Mouse (Mus musculus) kidney, postnatal 14 days (tissue): ENCODE data around the gene Cyp2c29.
"Not testable (repeated sequence)": the region's sequence is repeated elsewhere in the genome, so short reads cannot be mapped to it uniquely, and the experiment has no call there.

Experiments used
- DNase-seq: peaks from one replicate; pipeline ENCODE4 v3.0.0; 2022; ENCODE audit warnings: mixed read lengths

The Cyp2c29 gene

GRCm38 (mm10) chr19:39269105-39269504 is at the start of gene Cyp2c29:
TSS of gene Cyp2c29 (plus strand) at chr19:39269405.
- not testable (repeated sequence) for DNase-seq

GRCm38 (mm10) chr19:39267036-39267435 is 2.2 kb upstream of the Cyp2c29 start:
- not testable (repeated sequence) for DNase-seq

- no peak for DNase-seq
Measured at GRCm38 (mm10) chr19:39282801-39283200, 13.6 kb downstream of the Cyp2c29 start.

- DNase-seq = no peak
Measured at GRCm38 (mm10) chr19:39285637-39286036, 16.4 kb downstream of the Cyp2c29 start.

- DNase-seq = no peak
Measured at GRCm38 (mm10) chr19:39286825-39287224, 17.6 kb downstream of the Cyp2c29 start.

GRCm38 (mm10) chr19:39288978-39289377 is 19.8 kb downstream of the Cyp2c29 start:
- no peak for DNase-seq
